Mouse (Mus musculus) T-helper 2 cell (primary cell): ENCODE measurements around the gene Fbxw8.

Experiments
- in situ Hi-C: fragments of 300-600 bp; cut with MboI, MseI; formaldehyde crosslinking; loops from one replicate; pipeline ENCODE4 v1.15.1; 2025; ENCODE audit warnings: high pct_unique_total_duplicates

Fbxw8 gene

DNA sequence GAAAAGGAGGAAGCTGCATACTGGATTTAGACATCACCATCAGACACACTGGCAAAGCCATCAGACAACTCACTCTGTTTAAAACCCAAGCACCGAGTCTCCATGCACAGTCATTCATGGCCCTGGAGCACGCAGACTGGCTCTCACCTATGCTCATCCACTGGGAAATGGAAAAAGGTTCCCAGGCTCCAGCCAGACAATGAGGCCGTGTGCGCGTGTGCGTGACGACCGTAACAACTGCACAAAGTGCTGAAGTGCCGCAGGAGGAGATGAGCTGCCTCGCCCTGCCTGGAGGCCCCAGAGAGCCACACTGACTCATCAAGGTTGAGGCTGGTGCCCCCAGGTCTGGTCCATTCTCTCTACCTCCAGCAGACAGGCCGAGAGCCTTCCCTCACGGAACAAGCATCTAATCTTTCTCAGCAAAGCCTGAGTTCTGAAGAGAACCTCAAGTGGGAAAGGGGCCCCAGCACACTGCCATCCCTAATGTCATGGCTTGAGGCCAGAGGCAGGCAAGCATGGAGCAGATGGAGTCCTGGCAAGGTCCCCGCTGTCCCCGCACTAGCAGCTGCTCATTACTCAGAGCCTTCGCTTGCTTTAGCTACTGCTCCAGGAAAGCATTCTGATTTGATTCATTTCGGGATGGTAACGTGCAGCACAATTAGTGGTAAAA lies 47.0 kb downstream of the Fbxw8 start:
- in situ Hi-C loops, result no loop called here

DNA sequence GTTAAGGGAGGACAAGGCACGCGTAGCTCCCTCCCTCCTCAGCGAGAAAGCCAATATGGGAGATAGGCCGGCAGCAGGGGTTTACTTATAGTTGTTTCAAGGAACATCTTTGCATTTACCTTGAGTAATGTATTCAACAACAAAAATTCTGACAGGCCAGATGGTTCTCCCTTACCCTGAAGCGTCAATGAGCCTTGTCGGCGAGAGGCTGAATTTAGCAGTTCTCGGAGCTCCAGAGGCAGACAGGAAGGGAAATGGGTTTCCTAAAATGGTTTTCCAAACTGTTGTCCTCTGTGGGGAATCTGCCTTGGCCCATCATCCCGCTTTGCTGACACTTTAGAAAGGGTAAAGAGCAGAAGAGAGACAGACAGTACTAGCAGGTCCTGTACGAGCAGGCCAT lies 48.6 kb downstream of the Fbxw8 start:
- in situ Hi-C loops, result no loop called here

DNA sequence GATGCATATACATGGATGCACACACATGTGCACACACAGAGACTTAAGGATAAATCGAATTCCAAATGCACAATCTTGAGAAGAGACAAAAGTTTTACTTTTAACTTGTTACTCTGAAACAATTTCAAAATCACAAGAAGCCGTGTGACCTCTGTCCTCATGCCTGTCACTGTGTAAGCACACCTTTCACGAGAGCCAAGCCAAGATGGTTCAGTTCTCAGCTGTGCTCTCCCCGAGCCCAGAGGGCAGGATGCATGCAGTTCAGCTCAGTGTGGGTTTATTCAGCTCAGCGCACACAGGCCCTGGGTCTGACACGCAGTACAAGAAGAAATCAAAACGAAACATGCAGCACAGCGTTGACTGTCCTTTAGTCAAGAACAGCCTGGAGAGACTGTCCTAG lies 49.7 kb downstream of the Fbxw8 start:
- in situ Hi-C loops, result no loop called here

DNA sequence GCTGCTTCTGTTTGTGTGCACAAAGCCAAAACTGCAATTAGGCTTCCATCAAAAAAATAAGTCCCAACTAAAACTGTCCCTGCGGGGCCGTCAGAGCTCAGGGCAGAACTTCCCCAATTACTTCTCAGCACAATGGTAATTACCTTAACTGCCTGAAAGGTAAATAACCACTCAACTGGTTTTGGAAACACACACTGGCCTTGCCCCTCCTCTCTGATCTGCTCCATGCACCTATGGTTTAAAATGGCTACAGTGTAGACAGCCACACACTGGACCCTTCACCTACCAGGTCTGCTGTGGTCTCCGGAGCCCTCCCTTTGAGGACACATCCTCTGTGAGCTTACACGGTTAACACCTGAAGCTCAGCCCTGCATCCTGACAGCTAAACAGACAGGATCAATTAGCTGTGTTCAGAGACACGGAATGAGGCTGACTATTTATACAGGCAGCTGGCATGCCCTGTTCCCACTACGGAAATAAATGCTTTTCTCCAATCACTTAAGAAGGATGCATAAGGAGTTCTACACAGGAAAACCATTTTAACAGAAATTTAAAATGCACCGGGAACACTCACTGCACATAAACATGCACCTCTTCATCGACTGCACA lies 55.3 kb downstream of the Fbxw8 start:
- in situ Hi-C loops, result no loop called here

DNA sequence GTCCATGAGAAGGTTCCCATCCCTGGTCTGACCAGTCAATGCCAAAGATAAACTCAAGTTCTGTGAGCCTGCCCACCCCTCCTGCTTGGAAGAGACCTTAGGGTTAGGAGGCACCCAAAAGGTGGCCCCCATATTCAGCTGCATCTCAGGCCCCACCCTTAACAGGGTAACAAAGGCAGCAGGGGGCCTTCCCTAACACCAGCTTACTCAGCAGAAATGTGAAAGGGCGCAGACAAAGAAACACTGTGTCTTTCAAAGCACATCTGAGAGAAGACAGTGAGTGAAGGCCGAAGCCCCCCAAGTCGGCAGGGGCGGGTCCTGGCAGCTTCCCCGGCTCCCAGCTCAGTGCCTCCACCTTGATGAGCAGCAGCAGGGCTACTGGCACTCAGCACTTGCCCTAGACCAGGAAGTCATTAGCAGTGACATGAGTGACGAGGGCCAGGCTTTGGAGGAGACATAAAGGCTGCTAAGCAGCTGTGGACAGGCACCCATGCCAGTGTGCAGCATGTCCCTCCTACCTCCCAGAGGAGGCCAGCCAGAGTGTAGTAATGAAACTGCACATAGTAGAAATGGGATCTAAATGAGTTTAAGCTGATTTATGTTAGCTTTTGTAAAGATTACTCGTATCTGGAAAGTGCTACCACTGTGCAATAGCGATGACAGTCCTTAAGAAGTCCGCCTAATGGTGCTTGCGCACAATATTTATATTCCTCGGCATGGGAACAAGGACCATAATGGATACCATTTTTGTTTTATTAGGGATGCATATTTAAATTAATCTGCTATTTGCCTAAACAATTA lies 56.0 kb downstream of the Fbxw8 start:
- in situ Hi-C loops, result no loop called here

DNA sequence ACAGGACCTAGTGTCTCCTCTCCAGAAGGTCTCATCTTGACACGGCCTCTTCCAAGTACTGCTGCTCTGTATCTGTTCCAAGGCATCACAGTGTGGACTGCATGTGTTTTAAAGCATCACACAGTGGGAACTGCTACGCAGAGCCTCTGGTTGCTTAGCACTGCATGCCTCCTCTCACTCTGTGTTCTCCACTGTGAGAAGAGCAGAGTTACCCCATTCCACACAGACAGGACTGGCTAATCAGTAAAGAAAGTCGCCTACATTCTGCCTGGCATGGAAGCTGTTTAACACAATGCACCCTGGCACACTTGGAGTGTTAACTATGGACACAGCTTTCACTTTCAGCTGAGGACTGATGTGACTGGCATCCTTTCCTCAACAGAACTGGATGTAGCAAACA lies 58.9 kb downstream of the Fbxw8 start:
- in situ Hi-C loops, result no loop called here

DNA sequence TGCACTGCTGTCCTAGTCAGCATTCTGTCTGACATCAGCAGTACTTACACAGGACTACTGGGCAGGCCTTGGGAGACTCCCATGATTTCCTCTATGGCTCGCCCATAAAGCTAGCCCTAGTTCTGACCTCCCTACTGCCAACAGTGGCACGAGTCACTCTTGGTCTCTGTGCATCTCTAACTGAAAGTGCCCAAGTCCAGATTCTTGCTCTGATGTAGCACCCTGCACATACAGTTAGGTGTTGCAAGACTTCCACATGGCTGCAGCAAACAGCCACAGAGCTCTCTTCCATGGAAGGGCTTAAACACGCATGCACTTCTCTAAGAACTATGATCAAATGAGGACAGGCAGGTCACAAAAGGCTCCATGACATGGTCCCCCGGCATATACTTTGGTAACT lies 59.4 kb downstream of the Fbxw8 start:
- in situ Hi-C loops, result no loop called here

DNA sequence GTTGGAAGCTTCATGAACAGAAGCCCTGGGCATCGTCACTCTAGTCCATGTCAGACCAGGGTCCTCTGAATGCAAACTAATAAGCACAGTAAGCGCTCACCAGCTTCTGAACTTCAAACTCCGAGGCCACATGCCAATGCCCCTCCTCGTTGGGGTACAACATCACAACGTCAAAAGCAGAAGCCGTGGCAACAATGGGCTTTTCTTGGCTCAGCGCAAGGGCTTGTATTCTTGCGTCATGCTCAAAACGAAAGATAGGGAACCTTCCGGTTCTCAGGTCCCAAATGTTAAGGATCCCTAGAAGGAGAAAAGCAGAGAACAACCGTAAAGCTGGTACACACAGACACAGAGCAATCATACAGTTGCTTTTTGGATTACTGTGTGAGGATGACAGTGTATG lies 59.8 kb downstream of the Fbxw8 start:
- in situ Hi-C loops, result no loop called here

DNA sequence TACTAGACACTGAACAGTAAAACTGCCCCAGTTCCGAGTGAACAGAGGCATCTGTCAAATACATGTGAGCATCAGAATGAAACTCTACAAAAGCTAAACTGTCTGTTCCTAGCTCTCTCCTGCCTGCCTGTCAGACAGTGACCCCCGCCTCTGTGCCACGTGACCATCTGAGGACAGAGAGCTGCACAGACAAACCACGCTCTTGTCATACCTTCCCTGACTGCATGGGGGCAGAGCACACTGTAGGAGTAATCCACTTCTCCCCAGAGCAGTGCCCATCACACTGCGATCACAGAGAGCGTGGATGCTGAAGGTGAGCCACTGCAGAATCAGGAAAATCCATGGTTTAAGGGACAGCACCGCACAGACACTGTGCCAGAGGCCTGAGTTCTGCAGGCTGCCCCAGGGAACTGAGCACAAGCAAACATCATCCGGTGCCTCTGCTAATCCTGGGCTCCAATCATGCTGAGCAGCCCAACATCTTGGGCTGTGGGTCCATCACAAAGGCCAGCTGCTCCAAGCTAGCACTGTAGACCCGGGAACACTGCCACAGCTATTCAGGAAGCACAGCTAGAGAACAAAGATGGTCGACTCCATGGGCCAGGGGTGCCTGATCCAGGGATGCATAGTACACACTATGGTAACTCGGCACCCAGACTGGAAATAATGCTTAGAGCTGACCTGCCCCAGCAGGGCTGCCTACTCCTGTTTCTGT lies 61.8 kb downstream of the Fbxw8 start:
- in situ Hi-C loops, result no loop called here

DNA sequence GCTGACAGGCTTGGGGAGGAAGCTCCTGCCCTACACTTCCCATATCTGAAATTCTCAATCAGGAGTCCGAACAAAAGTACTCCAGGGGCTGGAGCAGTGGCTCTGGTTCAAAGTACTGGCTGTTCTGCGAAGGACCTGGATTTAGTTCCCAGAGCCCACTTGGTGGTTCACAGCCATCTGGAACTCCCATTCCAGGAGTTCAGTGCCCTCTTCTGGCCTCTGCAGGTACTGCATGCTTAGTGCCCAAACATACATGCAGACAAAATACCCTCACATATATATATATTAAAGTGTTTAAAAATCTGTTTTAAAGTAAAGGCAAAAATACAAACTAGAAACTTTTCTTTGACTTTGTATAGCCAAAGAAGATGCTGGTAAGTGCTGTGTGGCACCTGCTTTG lies 64.4 kb downstream of the Fbxw8 start:
- in situ Hi-C loops, result no loop called here

DNA sequence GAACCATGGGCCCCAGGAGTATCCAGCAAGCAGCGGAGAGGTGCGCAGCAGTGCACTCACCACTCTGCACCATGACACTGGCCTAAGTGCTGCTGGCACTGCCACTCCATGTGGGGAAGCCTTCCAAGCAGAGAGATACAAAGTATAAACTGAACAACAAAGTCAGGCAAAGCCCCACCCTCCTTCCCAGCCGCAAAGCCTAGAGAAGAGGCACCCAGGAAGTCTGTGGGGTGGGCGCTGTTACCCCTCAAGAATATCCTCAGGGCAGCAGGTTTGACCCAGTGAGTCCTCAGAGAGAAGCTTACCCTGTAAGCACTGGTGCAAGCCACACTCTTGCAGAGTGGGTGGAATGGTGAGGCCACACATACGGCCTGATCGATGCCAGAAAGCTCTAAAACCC lies 65.2 kb downstream of the Fbxw8 start:
- in situ Hi-C loops, result no loop called here

DNA sequence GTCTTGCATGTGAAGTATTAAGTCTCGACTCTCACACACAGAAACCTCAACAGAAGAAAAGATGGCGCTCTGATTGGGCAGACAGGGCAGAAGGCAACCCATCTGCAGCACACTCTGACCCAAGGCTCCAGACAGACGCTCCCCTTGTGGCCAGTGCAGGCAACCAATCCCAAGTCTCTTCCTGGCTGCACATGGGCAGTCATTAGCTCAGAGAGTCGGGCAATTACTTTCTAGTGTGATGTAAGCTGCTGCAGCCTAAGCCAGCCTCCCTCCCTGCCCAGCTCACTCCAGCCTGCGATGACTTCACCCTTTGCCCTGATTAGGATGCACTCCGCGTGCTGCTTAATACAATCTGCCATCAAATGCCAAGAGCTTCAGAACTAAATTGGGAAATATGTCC lies 66.2 kb downstream of the Fbxw8 start:
- in situ Hi-C loops, result loop anchor here (5.0 kb wide), 1 partner anchor 63 kb away; no protein-coding TSS in a partner anchor

DNA sequence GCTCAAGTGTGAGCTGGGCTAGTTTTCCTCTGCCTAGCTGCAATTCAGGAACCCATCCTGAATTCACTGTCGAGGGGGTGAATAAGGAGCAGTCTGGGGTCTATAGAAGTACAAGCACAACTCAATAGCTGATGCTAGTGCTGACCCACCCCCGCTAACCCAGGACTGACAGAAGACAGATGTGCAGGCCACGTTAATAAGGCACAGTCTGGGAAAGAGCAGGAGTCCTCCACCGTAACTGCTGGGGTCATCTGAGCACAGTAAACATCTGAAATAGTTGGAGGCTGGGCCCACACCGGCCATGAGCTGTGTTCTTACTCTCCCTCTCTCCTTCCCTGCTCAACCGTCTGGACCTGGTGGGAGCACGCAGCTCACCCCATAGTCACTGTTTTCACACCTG lies 68.3 kb downstream of the Fbxw8 start:
- in situ Hi-C loops, result loop anchor here (5.0 kb wide), 1 partner anchor 65 kb away; no protein-coding TSS in a partner anchor

DNA sequence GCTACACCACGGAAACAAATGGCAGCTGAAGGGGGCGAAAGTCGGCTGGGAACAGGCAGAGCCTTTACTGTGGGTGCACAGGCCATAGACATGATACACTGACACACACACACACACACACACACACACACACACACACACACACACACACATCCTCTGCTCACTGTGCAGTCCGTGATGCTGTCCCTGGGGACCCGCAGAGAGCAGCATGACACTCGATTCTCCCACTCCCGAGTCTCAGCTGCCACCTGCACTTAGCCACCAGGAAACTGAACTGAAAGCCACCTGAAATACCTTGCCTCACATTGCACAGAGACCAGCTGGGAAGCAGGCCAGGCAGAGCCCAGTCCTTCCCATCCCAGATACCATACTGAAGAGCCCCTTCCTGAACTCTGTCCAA lies 70.0 kb downstream of the Fbxw8 start:
- in situ Hi-C loops, result loop anchor here (5.0 kb wide), 1 partner anchor 67 kb away; no protein-coding TSS in a partner anchor

DNA sequence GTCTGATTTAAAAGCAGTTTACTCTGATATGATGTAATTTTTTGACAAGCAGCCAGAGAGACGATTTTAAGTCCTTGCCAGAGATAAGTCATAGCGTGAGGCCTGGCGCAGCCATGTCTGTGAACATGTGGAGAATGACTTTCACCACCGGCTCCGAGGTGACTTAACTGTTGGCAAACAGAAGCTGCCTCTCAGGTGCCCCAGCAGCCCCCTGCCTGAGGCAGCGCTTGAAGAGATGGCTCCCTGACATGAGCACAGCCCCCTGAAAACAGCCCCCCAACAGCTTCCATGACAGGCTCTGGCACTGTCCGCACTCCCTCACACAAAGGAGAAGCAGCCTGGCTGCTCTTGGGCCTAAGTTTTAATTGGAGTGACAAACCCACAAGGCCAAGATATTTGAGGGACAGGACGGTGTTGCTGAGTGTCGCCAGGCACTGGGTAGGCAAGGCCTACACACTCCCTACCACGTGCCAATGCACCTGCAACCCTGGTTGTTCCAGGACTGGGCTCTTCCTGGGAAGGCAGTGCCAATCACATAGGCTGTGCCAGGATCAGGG lies 71.0 kb downstream of the Fbxw8 start:
- in situ Hi-C loops, result no loop called here

DNA sequence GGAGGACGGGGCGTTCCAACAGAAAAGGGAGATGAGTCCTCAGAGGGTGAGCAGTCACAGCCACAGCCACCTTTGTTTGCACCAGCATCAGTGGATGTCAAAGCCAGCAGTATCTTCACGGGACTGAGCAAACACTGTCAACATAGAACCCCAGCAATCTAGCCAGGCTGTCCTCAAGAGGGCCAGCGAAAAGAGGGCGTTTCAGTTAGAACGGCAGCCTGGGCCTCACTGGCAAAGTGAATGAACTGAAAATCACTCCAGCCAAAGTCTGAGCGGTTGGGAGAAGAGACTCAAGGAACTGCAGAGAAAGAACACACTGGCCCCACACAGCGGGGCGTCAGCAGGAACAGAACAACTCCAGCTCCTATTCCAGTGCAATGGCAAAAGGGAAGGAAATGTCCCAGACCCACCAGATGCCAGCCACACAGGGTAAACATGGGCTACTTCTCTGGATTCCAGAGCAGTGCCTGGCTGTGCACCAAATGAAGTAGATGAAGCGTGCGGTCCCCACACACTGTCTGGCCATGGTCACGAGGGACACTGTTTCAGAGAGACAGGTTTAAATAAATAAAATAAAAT lies 72.1 kb downstream of the Fbxw8 start:
- in situ Hi-C loops, result no loop called here

DNA sequence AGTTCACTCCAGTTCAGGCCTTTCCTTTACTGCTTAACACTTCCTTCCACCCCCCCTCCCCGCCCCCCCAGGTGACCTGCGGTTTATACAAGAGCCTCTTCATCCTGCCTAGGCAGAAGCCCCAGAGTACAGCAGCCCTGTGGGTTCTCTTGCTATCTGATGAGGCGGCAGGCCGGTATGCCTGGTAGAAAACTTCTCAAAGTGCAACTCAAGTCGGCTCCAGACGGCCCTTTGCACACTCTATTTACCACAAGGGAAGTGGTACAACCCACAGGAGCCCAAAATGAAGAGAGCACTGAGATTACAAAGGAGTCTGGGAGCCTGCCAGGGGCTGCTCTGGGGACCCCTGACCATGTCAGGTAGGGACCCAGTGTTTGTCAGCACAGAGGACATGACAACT lies 73.3 kb downstream of the Fbxw8 start:
- in situ Hi-C loops, result no loop called here

DNA sequence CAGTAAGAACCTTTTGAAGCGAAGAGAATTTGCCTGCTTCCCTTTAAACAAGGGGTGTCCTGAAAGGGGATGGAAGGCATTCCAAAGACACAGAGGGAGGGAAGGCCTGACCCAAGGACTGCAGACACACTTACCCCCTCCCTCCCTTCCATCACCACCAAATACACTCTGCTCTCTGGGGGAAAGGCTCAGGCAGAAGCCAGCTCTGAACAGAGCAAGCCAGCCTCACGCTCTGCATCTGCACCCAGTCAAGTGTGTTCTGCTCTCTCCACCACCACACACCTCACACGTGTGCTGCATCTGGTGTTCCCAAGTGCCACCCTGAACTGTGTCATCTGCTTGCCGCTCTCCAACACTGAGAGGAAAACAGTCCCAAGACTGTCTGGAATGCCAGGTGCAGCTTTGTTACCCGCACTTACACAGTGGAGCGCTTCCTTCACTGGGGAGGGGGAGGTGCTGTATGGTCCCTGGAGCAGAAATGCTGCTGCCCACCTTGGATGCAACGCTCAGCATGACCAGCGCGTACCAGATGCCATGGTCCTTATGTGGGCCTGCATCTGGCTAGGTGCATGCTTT lies 73.8 kb downstream of the Fbxw8 start:
- in situ Hi-C loops, result no loop called here

DNA sequence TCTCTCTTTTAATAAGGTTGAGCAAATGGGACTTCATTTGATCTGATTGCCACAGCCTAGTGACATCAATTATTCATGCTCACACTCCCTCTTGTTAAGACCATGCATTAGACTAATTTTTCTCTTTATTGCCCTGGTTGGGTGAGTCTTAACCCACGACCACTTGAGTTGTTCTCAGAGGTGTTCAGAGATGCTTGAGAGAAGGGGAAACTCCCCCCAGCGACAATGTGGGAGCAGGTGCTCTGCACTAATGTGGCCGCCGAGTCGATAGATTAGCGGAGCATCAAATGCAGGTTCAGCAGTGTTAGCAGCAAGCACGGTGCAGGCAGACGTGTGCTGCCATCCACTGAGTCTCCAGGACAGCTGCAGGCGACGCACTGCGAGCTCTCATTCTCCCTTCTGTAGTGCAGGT lies 75.4 kb downstream of the Fbxw8 start:
- in situ Hi-C loops, result no loop called here

DNA sequence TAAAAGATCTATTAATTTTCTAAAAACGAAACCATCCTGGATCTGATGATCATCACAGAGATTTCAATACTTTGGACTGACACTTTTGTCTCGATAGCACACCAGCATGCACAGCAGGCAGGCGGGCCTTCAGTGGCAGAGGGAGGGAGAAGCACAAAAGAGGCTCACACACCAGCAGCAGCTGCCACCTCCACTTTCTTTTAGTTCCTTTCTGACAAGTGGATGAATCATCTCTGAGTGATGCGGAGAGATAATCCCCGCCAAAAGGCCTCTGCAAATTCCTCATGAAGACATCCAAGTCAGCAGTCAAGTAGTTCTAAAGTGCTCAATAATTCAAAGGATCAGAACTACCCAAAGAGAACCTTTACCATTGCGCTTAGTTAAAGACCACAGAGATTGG lies 75.9 kb downstream of the Fbxw8 start:
- in situ Hi-C loops, result no loop called here

DNA sequence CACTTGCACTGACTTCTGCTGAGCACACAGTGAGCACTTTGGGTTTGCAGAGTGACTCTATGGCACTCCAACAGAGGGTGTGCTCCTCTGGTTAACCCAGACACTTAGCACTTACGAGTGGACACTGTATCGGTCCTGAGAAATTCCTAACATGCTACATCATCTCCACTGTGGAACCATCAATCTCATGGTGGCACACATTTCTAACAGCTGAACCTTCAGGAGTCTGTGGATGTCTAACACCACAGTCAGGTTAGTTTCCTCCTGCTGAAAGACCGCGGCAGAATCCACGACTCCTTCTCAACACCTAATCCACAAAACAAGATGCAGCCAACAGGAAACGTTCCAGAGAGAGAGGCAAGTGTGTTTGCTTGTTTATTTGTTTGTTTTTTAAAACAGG lies 76.7 kb downstream of the Fbxw8 start:
- in situ Hi-C loops, result no loop called here
